Mouse (Mus musculus) erythroblast, embryonic 14.5 days (primary cell): ENCODE results near the gene Foxc2. TPM values are rescaled to one million over a fixed set of nuclear protein-coding genes. Genes with fewer than 3 reads are reported as not detected.

Source experiments
- H3K27me3 ChIP-seq: 2 replicates; pipeline ENCODE4 v1.6.1; 2012; ENCODE audit warnings: inconsistent platforms; ENCODE audit not compliant: control insufficient read depth
- H3K36me3 ChIP-seq: 2 replicates; pipeline ENCODE4 v1.6.1; 2012; ENCODE audit warnings: mild to moderate bottlenecking, inconsistent platforms; ENCODE audit not compliant: control insufficient read depth
- H3K4me1 ChIP-seq: 2 replicates; pipeline ENCODE4 v1.6.1; 2012; ENCODE audit warnings: inconsistent platforms; ENCODE audit not compliant: control insufficient read depth
- H3K4me3 ChIP-seq: replicated peaks from 2 replicates; pipeline ENCODE3; 2012; ENCODE audit warnings: moderate library complexity, mild to moderate bottlenecking, inconsistent platforms
- H3K9me3 ChIP-seq: 2 replicates; pipeline ENCODE4 v1.6.1; 2012; ENCODE audit warnings: low read length, inconsistent platforms, mixed read lengths; ENCODE audit not compliant: control insufficient read depth
- GATA1 ChIP-seq: IDR thresholded peaks from 2 replicates; pipeline ENCODE4 v1.6.1; 2012; ENCODE audit warnings: low read length, inconsistent platforms, mixed read lengths
- TAL1 ChIP-seq: IDR thresholded peaks from 3 replicates; pipeline ENCODE4 v1.6.1; 2012; ENCODE audit warnings: low read length, inconsistent platforms, mixed read lengths
- polyA plus RNA-seq: library from polyadenylated mRNA; stranded (reverse); fragments of >175 nt; gene quantifications from 2 replicates; pipeline ENCODE4 v1.2.3, GENCODE M21; 2012

The Foxc2 gene
- polyA plus RNA-seq, 1 experiment: not detected

- H3K9me3 ChIP-seq: no peaks in the 10 kb centered on the region
Measured at GRCm38 (mm10) chr8:121092627-121093026, 23.3 kb upstream of the Foxc2 start.

GRCm38 (mm10) chr8:121093496-121093895 lies 22.5 kb upstream of the Foxc2 start:
- Histone ChIP-seq H3K4me1 (no peaks in the 10 kb centered on the region), H3K27me3 (peaks cover 54% of the 10 kb centered on the region), H3K4me3 (no peak overlapping the region), H3K9me3 (no peaks in the 10 kb centered on the region), H3K36me3 (peaks cover 15% of the 10 kb centered on the region)
- no peak for TF ChIP-seq TAL1
- TF ChIP-seq GATA1: no peak

More at GRCm38 (mm10) chr8:121092627-121093026, 23.3 kb upstream of the Foxc2 start:
- Histone ChIP-seq H3K36me3 (peaks cover 7% of the 10 kb centered on the region), H3K4me3 (no peak overlapping the region), H3K4me1 (no peaks in the 10 kb centered on the region), H3K27me3 (peaks cover 63% of the 10 kb centered on the region)
- TF ChIP-seq TAL1 (no peak), GATA1 (no peak)

- Histone ChIP-seq H3K36me3 (peaks cover 72% of the 10 kb centered on the region), H3K4me1 (peaks cover 30% of the 10 kb centered on the region), H3K4me3 (no peak overlapping the region), H3K9me3 (no peaks in the 10 kb centered on the region), H3K27me3 (no peaks in the 10 kb centered on the region)
- TF ChIP-seq GATA1 (no peak), TAL1 (no peak)
Measured at GRCm38 (mm10) chr8:121104049-121104818, 11.7 kb upstream of the Foxc2 start.

GRCm38 (mm10) chr8:121107668-121108656 lies 8.0 kb upstream of the Foxc2 start, which contains the start of gene Mthfsd:
Mthfsd (minus strand) TSS chr8:121108392.
- no peaks in the 10 kb centered on the region for H3K9me3 ChIP-seq
- peaks cover 32% of the 10 kb centered on the region for H3K4me1 ChIP-seq
- peak within 1 kb of the TSS; percentile 66 for H3K4me3 ChIP-seq
- peak; percentile 63 for TF ChIP-seq GATA1
- TF ChIP-seq TAL1: no peak
- peaks cover 23% of the 10 kb centered on the region for H3K27me3 ChIP-seq
- peaks cover 35% of the 10 kb centered on the region for H3K36me3 ChIP-seq

- TF ChIP-seq GATA1: no peak
- TF ChIP-seq TAL1: no peak
- peaks cover 30% of the 10 kb centered on the region for H3K27me3 ChIP-seq
- peak overlapping the region; percentile 66 for H3K4me3 ChIP-seq
- H3K36me3 ChIP-seq: peaks cover 28% of the 10 kb centered on the region
- peaks cover 32% of the 10 kb centered on the region for H3K4me1 ChIP-seq
- no peaks in the 10 kb centered on the region for H3K9me3 ChIP-seq
Measured at GRCm38 (mm10) chr8:121108657-121109056, 7.3 kb upstream of the Foxc2 start.

- peaks cover 57% of the 10 kb centered on the region for H3K27me3 ChIP-seq
- no peak for TF ChIP-seq TAL1
- H3K4me3 ChIP-seq: no peak overlapping the region
Measured at GRCm38 (mm10) chr8:121111145-121111907, 4.6 kb upstream of the Foxc2 start.

GRCm38 (mm10) chr8:121113261-121113660 lies 2.7 kb upstream of the Foxc2 start:
- no peaks in the 10 kb centered on the region for H3K36me3 ChIP-seq
- no peak for TF ChIP-seq GATA1
- peaks cover 76% of the 10 kb centered on the region for H3K27me3 ChIP-seq
- H3K4me1 ChIP-seq: peaks cover 16% of the 10 kb centered on the region
- H3K4me3 ChIP-seq: no peak overlapping the region
- peaks cover 23% of the 10 kb centered on the region for H3K9me3 ChIP-seq

More at GRCm38 (mm10) chr8:121111145-121111907, 4.6 kb upstream of the Foxc2 start:
- Histone ChIP-seq H3K36me3 (peaks cover 5% of the 10 kb centered on the region), H3K4me1 (peaks cover 33% of the 10 kb centered on the region), H3K9me3 (peaks cover 8% of the 10 kb centered on the region; the same call in 1 of the 2 replicates)

- H3K4me1 ChIP-seq: peaks cover 5% of the 10 kb centered on the region
- peaks cover 95% of the 10 kb centered on the region for H3K27me3 ChIP-seq
- H3K4me3 ChIP-seq: no peak overlapping the region
- H3K36me3 ChIP-seq: no peaks in the 10 kb centered on the region
- TF ChIP-seq TAL1 (no peak), GATA1 (no peak)
- peaks cover 23% of the 10 kb centered on the region for H3K9me3 ChIP-seq
Measured at GRCm38 (mm10) chr8:121115136-121115535, 835 bp upstream of the Foxc2 start.

- peaks cover 5% of the 10 kb centered on the region for H3K4me1 ChIP-seq
- no peak overlapping the region for H3K4me3 ChIP-seq
- peaks cover 98% of the 10 kb centered on the region for H3K27me3 ChIP-seq
- TF ChIP-seq GATA1 (no peak), TAL1 (no peak)
- peaks cover 23% of the 10 kb centered on the region for H3K9me3 ChIP-seq
- H3K36me3 ChIP-seq: no peaks in the 10 kb centered on the region
Measured at GRCm38 (mm10) chr8:121116591-121117185, 717 bp downstream of the Foxc2 start.
